Mouse (Mus musculus) cerebellum, adult 2 months (tissue): ENCODE results near the gene Hist1h2ao. TPM values are rescaled to one million over a fixed set of nuclear protein-coding genes. Genes with fewer than 3 reads are reported as not detected.
"Not testable (repeated sequence)": the region's sequence is repeated elsewhere in the genome, so short reads cannot be mapped to it uniquely, and the experiment has no call there.

Source experiments
- DNase-seq, 2 experiments: peaks; one replicate each; pipeline ENCODE4 v3.0.0; 2021
- H3K27ac ChIP-seq: fragments of 200-500 bp; 2 replicates; pipeline ENCODE4 v1.5.1; 2012; ENCODE audit warnings: low read length, control low read depth, inconsistent platforms; ENCODE audit not compliant: insufficient read depth
- H3K27me3 ChIP-seq: fragments of 200-500 bp; 2 replicates; pipeline ENCODE4 v1.6.1; 2012; ENCODE audit warnings: inconsistent platforms, mild to moderate bottlenecking, low read length, moderate library complexity; ENCODE audit not compliant: control insufficient read depth, insufficient read depth
- H3K4me1 ChIP-seq: fragments of 200-500 bp; 2 replicates; pipeline ENCODE4 v1.6.1; 2011; ENCODE audit warnings: low read length; ENCODE audit not compliant: control insufficient read depth, insufficient read depth
- H3K4me3 ChIP-seq: fragments of 200-500 bp; replicated peaks from 2 replicates; pipeline ENCODE3; 2011; ENCODE audit warnings: mild to moderate bottlenecking, low read depth, low read length, control low read depth; ENCODE audit not compliant: insufficient read depth
- CTCF ChIP-seq: fragments of 200-500 bp; IDR thresholded peaks from 2 replicates; pipeline ENCODE4 v1.5.1; 2011; ENCODE audit warnings: low read depth, mild to moderate bottlenecking, control low read depth, low read length, moderate library complexity, borderline replicate concordance; ENCODE audit not compliant: insufficient read depth
- POLR2A ChIP-seq: fragments of 200-500 bp; IDR thresholded peaks from 2 replicates; pipeline ENCODE4 v1.6.1; 2011; ENCODE audit warnings: low read length, control low read depth, borderline replicate concordance; ENCODE audit not compliant: insufficient read depth
- WGBS: fragments of 180-500 bp; shearing (Covaris S2); methylation state at CpG from one replicate; pipeline ENCODE4 v1.1.7; 2018; 5-methylcytosine and 5-hydroxymethylcytosine counted together
- polyA plus RNA-seq: library from polyadenylated mRNA; depleted of rRNA; stranded (reverse); fragments of >200 nt; gene quantifications from 2 replicates; pipeline ENCODE4 v1.2.3, GENCODE M21; 2012

Gene Hist1h2ao
- polyA plus RNA-seq, 1 experiment: not detected

GRCm38 (mm10) chr13:21783734-21784161 is 26.5 kb upstream of the Hist1h2ao start:
- H3K27ac ChIP-seq: no peak overlapping the region
- 1% methylated on average over 9 of the region's 9 CpGs for WGBS
- peak; percentile 25 to 32 for DNase-seq
- H3K4me3 ChIP-seq: peak overlapping the region; percentile 7
- H3K27me3 ChIP-seq: no peaks in the 10 kb centered on the region
- TF ChIP-seq POLR2A (no peak), CTCF (no peak)
- H3K4me1 ChIP-seq: no peaks in the 10 kb centered on the region; the same call in 1 of the 2 replicates

- no peak for DNase-seq
- no peak overlapping the region for H3K4me3 ChIP-seq
- no peaks in the 10 kb centered on the region for H3K27me3 ChIP-seq
- WGBS: 36% methylated on average over 6 of the region's 6 CpGs
- H3K4me1 ChIP-seq: no peaks in the 10 kb centered on the region; the same call in 1 of the 2 replicates
- H3K27ac ChIP-seq: no peak overlapping the region
- TF ChIP-seq POLR2A (no peak), CTCF (no peak)
Observed at GRCm38 (mm10) chr13:21784311-21784710, 26.0 kb upstream of the Hist1h2ao start.

GRCm38 (mm10) chr13:21786189-21786898 is 23.9 kb upstream of the Hist1h2ao start:
- TF ChIP-seq CTCF (no peak), POLR2A (no peak)
- no peak for DNase-seq
- Histone ChIP-seq H3K4me3 (peak overlapping the region; percentile 23), H3K27me3 (no peaks in the 10 kb centered on the region), H3K27ac (no peak overlapping the region), H3K4me1 (0 out of 2 replicates have a peak, but pooled peaks cover 2% of the 10 kb centered on the region)
- 7% methylated on average over 8 of the region's 8 CpGs for WGBS

GRCm38 (mm10) chr13:21786899-21787629 is 23.2 kb upstream of the Hist1h2ao start, which contains the start of the genes Hist1h2an and Hist1h2bp:
TSS of gene Hist1h2an (minus strand) at chr13:21787218.
TSS of gene Hist1h2bp (plus strand) at chr13:21787461.
- not testable (repeated sequence) for H3K4me1 ChIP-seq, H3K27me3 ChIP-seq, H3K27ac ChIP-seq
- peak; percentile 91 to 96 for DNase-seq
- peak within 1 kb of the TSS; percentile 32 for H3K4me3 ChIP-seq
- under 1% methylated on average over 39 of the region's 63 CpGs for WGBS

GRCm38 (mm10) chr13:21787760-21788593 is 22.3 kb upstream of the Hist1h2ao start:
- Histone ChIP-seq H3K27me3 (no peaks in the 10 kb centered on the region), H3K27ac (no peak overlapping the region), H3K4me3 (no peak overlapping the region), H3K4me1 (0 out of 2 replicates have a peak, but pooled peaks cover 2% of the 10 kb centered on the region)
- DNase-seq: peak; percentile 13 to 14
- TF ChIP-seq CTCF (no peak), POLR2A (no peak)
- WGBS: 26% methylated on average over 15 of the region's 21 CpGs

GRCm38 (mm10) chr13:21789925-21790324 is 20.3 kb upstream of the Hist1h2ao start:
- Histone ChIP-seq H3K27ac (no peak overlapping the region), H3K4me3 (no peak overlapping the region), H3K4me1 (0 out of 2 replicates have a peak, but pooled peaks cover 2% of the 10 kb centered on the region), H3K27me3 (no peaks in the 10 kb centered on the region)
- no peak for DNase-seq
- whole genome bisulfite sequencing: 81% methylated on average over 6 of the region's 6 CpGs
- no peak for TF ChIP-seq CTCF

GRCm38 (mm10) chr13:21790601-21791283 is 19.5 kb upstream of the Hist1h2ao start:
- H3K4me3 ChIP-seq: no peak overlapping the region
- H3K4me1 ChIP-seq: 0 out of 2 replicates have a peak, but pooled peaks cover 2% of the 10 kb centered on the region
- TF ChIP-seq CTCF: no peak
- TF ChIP-seq POLR2A: no peak
- DNase-seq: peak in 1 of 2 experiments; percentile 16
- WGBS: 6% methylated on average over 18 of the region's 18 CpGs
- no peaks in the 10 kb centered on the region for H3K27me3 ChIP-seq
- no peak overlapping the region for H3K27ac ChIP-seq

GRCm38 (mm10) chr13:21795584-21795983 is 14.7 kb upstream of the Hist1h2ao start:
- no peaks in the 10 kb centered on the region for H3K27me3 ChIP-seq
- 0 out of 2 replicates have a peak, but pooled peaks cover under 1% of the 10 kb centered on the region for H3K4me1 ChIP-seq
- no peak for TF ChIP-seq POLR2A
- no peak overlapping the region for H3K27ac ChIP-seq
- no peak overlapping the region for H3K4me3 ChIP-seq
- no peak for DNase-seq
- WGBS: 94% methylated on average over 7 of the region's 7 CpGs

- not testable (repeated sequence) for H3K4me1 ChIP-seq, H3K27me3 ChIP-seq, H3K4me3 ChIP-seq, DNase-seq, H3K27ac ChIP-seq
Observed at GRCm38 (mm10) chr13:21797163-21797562, 13.1 kb upstream of the Hist1h2ao start.

- H3K27me3 ChIP-seq, H3K4me3 ChIP-seq, H3K4me1 ChIP-seq, DNase-seq, H3K27ac ChIP-seq: not testable (repeated sequence)
- WGBS: no CpG with 5 or more reads among the region's 4 CpGs
Observed at GRCm38 (mm10) chr13:21803058-21803457, 7.2 kb upstream of the Hist1h2ao start.

- WGBS: no CpG with 5 or more reads among the region's 8 CpGs
- H3K27me3 ChIP-seq, H3K4me1 ChIP-seq, DNase-seq, H3K27ac ChIP-seq, H3K4me3 ChIP-seq: not testable (repeated sequence)
Observed at GRCm38 (mm10) chr13:21811074-21811473, 809 bp downstream of the Hist1h2ao start.
